Mouse (Mus musculus) hindbrain, embryonic 12.5 days (tissue): ENCODE results near the gene Cstb. TPM values are rescaled to one million over a fixed set of nuclear protein-coding genes. Genes with fewer than 3 reads are reported as not detected.
"Not testable (repeated sequence)": the region's sequence is repeated elsewhere in the genome, so short reads cannot be mapped to it uniquely, and the experiment has no call there.

Source experiments
- ATAC-seq: fragments of 200-750 bp; cut with Nextera tagmentation; 2 replicates; pipeline ENCODE4 v1.8.0; 2017; ENCODE audit warnings: moderate TSS enrichment; ENCODE audit not compliant: low FRiP score
- H3K27ac ChIP-seq: fragments of 300-500 bp; sonication (generic); 2 replicates; pipeline ENCODE4 v1.5.1; 2016; ENCODE audit warnings: mild to moderate bottlenecking
- H3K27me3 ChIP-seq: fragments of 300-500 bp; sonication (generic); 2 replicates; pipeline ENCODE4 v1.6.1; 2016; ENCODE audit warnings: mild to moderate bottlenecking
- H3K36me3 ChIP-seq: fragments of 300-500 bp; sonication (generic); 2 replicates; pipeline ENCODE4 v1.6.1; 2016; ENCODE audit warnings: mild to moderate bottlenecking
- H3K4me1 ChIP-seq: fragments of 300-500 bp; sonication (generic); 2 replicates; pipeline ENCODE4 v1.6.1; 2016
- H3K4me2 ChIP-seq: fragments of 300-500 bp; sonication (generic); replicated peaks from 2 replicates; pipeline ENCODE4 v1.6.1; 2016; ENCODE audit warnings: mild to moderate bottlenecking
- H3K4me3 ChIP-seq: fragments of 300-500 bp; sonication (generic); 2 replicates; pipeline ENCODE4 v1.5.1; 2016; ENCODE audit warnings: mild to moderate bottlenecking
- H3K9ac ChIP-seq: fragments of 300-500 bp; sonication (generic); 2 replicates; pipeline ENCODE4 v1.6.1; 2016; ENCODE audit warnings: mild to moderate bottlenecking, moderate library complexity
- H3K9me3 ChIP-seq: fragments of 300-500 bp; sonication (generic); replicated peaks from 2 replicates; pipeline ENCODE4 v1.6.1; 2016; ENCODE audit warnings: mild to moderate bottlenecking
- WGBS: fragments of 180-500 bp; shearing (Covaris S2); methylation state at CpG from one replicate; pipeline ENCODE4 v1.1.7; 2016; 5-methylcytosine and 5-hydroxymethylcytosine counted together
- polyA plus RNA-seq: library from polyadenylated mRNA; unstranded; fragments of >200 nt; fragmentation: Nextera tagmentation; extraction: Ambion mirVana; gene quantifications from 2 replicates; pipeline ENCODE4 v1.2.1, GENCODE M21; 2016

Gene Cstb
- polyA plus RNA-seq, 1 experiment from 2014 or later, result 138 TPM

DNA sequence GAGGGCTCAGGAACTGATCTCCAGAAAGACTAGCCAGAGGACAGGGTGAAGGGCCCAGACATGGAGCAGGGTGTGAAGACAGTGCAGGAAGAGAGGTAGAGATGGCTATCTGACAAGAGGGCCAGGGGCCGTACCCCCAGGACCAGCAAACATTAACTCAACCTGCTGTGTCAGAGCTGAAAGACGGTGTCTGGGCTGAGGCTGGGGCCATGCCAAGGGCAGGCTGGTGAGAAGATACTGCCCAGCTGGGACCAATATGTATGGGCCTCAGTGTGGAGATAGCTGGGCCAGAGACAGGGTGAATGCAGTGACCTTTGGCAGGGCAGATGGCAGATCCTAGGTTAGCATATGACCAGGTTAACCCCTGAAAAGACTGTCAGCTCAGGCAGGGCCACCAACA, 24.3 kb upstream of the Cstb start:
- WGBS, result 90% methylated on average over 2 of the region's 2 CpGs
- H3K9ac ChIP-seq, result no peak overlapping the region
- H3K9me3 ChIP-seq, result no peaks in the 10 kb centered on the region
- H3K36me3 ChIP-seq, result peaks cover 69% of the 10 kb centered on the region
- no peak overlapping the region for H3K27ac ChIP-seq
- peaks cover 19% of the 10 kb centered on the region for H3K4me1 ChIP-seq
- no peak overlapping the region for H3K4me3 ChIP-seq
- ATAC-seq, result no peak
- H3K4me2 ChIP-seq, result no peak overlapping the region
- no peaks in the 10 kb centered on the region for H3K27me3 ChIP-seq

DNA sequence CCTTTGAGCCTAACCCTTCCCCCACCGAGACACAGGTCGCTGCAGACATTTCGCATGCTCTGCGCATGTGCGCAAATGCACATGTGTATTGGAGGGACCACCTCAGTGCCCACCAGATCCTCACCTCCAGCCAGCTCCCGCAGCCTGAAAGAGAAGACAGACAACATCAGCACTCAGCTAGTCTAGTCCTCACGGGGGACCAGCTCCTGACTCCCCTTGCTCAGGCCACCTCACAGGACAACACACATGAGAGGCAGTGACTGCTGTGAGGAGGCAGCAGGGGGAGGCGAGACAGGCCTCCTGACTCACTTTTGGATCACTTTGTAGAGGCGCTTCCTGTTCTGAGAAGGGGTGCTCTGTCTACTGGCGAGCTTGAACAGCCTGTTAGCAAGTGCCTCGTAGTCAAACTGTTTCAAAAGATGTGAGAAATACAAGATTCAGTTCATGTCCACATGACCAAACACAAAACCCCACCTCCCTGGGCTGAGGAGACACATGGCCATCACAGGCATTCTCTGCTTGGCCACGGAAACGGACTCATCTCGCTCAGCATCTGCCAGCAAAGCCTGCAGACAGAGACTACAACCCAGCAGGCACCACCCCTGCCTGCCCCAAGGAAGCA, 23.1 kb upstream of the Cstb start:
- ATAC-seq, result no peak
- Histone ChIP-seq H3K27ac (no peak overlapping the region), H3K9ac (no peak overlapping the region), H3K4me3 (no peak overlapping the region), H3K36me3 (peaks cover 81% of the 10 kb centered on the region), H3K4me1 (peaks cover 13% of the 10 kb centered on the region), H3K9me3 (no peaks in the 10 kb centered on the region), H3K27me3 (no peaks in the 10 kb centered on the region), H3K4me2 (no peak overlapping the region)
- WGBS, result 92% methylated on average over 14 of the region's 14 CpGs

DNA sequence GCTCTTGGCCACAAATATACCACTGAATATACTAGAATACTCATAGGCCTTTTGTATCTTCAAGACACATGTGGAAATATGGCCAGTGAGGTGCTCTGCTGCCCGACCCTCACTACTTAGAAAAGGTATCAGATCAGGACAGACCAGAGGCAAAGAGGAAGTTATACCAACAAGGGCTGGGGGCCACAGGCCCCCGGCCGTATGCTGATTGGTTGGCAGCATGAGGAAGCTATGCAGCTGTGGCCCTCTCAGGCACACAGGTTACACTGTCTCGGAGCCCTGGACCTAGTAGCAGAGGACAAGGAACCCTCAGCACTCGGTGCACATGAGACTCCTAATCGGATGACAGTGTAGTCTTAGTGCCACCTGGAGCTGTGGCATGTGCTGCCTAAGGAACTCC, 19.3 kb upstream of the Cstb start:
- WGBS, result 91% methylated on average over 6 of the region's 6 CpGs

DNA sequence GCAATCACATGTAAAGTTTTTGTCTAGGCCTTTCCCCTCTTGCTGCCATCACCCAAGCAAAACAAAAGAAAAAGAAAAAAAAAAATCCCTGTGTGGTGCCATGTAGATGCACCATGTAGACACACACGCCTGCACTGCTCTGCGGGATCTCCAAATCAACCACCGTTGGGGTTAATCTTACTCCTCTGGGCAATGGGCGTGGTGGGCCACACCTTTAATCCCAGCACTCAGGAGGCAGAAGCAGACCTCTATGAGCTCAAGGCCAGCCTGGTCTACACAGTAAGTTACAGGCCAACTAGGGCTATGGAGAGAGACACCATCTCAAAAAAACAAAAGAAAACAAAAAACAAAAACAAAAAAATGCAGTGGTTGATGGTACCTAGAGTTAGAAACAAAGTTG, 18.3 kb upstream of the Cstb start:
- H3K27ac ChIP-seq, result no peak overlapping the region
- H3K27me3 ChIP-seq, result no peaks in the 10 kb centered on the region
- H3K9me3 ChIP-seq, result no peaks in the 10 kb centered on the region
- peaks cover 85% of the 10 kb centered on the region for H3K36me3 ChIP-seq
- H3K4me1 ChIP-seq, result peaks cover 10% of the 10 kb centered on the region
- WGBS, result 94% methylated on average over 4 of the region's 4 CpGs
- no peak for ATAC-seq
- no peak overlapping the region for H3K4me3 ChIP-seq
- H3K4me2 ChIP-seq, result no peak overlapping the region
- H3K9ac ChIP-seq, result no peak overlapping the region

More for the DNA sequence above, 19.3 kb upstream of the Cstb start:
- H3K4me1 ChIP-seq, result no peaks in the 10 kb centered on the region
- no peak for ATAC-seq
- H3K4me2 ChIP-seq, result no peak overlapping the region
- H3K9ac ChIP-seq, result no peak overlapping the region
- no peaks in the 10 kb centered on the region for H3K27me3 ChIP-seq
- H3K36me3 ChIP-seq, result peaks cover 95% of the 10 kb centered on the region
- no peaks in the 10 kb centered on the region for H3K9me3 ChIP-seq
- no peak overlapping the region for H3K4me3 ChIP-seq
- no peak overlapping the region for H3K27ac ChIP-seq

DNA sequence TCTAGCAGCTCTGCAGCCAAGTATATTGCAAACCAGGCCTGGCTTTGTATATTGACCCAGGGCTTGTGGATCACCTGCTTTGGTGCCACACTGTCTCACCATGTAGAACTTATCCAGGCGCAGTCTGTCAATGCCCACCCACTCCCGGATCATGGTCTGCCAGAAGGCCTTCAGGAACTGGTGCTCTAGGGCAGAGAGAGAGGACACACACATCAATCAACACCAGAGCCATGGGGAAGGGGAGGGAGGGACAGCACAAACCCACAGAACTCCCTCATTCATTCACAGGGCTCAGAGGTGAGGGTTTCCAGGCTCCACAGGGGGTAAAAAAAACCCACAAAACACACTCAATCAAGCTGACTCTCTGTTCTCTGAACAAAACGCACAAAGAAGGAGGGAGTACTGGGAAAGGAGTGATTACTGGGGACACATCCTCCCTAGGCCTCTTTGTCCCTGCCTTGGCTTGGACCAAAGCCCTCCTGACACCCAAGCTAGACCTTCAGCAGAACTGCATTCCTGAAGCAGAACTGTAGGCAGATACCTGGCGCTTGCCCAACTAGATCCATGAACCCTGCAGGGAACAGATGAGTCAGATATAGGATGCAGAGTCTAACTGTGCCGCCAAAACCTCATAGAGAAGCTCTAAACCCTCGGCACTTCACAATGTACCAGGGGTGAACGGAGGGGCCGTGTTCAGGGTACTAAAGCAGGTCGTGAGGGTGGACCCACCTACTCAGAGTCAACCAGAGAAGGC, 16.3 kb upstream of the Cstb start:
- Histone ChIP-seq H3K4me2 (no peak overlapping the region), H3K4me1 (peaks cover 10% of the 10 kb centered on the region), H3K4me3 (no peak overlapping the region), H3K27me3 (no peaks in the 10 kb centered on the region), H3K27ac (no peak overlapping the region), H3K36me3 (peaks cover 64% of the 10 kb centered on the region), H3K9me3 (no peaks in the 10 kb centered on the region), H3K9ac (no peak overlapping the region)
- ATAC-seq, result no peak
- 86% methylated on average over 9 of the region's 9 CpGs for WGBS

DNA sequence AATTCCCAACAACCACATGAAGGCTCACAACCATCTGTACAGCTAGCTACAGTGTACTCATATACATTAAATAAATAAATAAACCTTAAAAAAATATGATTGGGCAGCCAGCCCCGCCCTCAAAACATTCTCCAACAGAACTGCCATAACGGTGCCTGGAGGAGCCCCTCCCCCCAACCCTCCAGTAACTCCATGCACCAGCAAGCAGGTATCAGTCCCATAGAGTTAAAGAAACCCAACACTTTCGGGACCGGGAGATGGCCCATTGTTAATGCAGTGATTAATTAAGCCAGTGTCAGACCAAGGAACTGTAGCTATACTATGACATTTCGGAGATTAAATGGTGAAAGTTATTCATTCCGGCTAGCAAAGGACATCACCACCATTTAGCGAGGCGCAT, 13.6 kb upstream of the Cstb start:
- Histone ChIP-seq H3K27me3 (no peaks in the 10 kb centered on the region), H3K36me3 (peaks cover 41% of the 10 kb centered on the region), H3K4me3 (peak overlapping the region; percentile 95), H3K27ac (peak overlapping the region; percentile 88; the same call in 1 of the 2 replicates), H3K9me3 (no peaks in the 10 kb centered on the region), H3K9ac (peak overlapping the region; percentile 90), H3K4me2 (peak overlapping the region; percentile 83), H3K4me1 (peaks cover 10% of the 10 kb centered on the region)
- peak; percentile 3; the same call in 1 of the 2 replicates for ATAC-seq
- 21% methylated on average over 8 of the region's 8 CpGs for WGBS

DNA sequence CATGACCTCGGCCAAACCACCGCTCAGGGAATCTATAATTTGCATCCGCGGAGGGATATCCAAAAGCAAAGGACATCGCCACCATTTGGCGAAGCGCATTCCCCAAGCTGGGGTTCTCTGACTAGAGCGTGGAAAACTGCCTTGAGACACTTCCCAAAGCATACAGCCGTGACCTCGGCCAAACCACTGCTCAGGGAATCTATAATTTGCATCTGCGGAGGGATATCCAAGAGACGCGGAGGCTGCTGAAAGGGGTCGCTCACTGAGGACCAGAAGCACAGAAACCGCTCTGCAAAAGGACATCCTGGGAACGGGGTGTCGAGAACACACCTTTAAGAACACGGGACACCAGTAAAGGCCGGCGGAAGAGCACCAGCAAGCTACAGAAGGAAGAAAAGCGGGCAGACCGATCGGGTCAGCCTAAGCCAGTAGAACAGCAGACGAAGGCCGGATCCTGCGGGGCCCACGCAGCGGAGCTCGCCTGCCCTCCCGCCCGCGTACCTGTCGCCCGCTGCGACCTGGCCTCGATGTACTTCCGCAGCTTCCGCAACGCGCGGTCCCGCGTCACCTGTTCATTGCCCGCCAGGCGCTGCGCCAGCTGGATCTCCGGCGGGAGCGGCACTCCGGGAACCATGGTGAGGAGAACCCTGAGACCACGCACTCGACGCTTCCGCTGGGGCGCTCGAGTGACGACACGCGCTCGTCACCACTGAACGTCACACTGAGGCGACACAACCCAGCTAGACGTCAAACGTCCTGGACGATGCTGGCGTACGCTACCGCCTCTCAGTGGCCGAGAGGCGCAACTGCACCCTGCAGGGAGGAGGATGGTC, 12.9 kb upstream of the Cstb start, which contains the start of gene Rrp1:
Gene Rrp1 (minus strand): TSS at position 725 of the 833 bp plus-strand sequence.
- H3K36me3 ChIP-seq, result peaks cover 34% of the 10 kb centered on the region
- H3K9me3 ChIP-seq, result no peaks in the 10 kb centered on the region
- under 1% methylated on average over 70 of the region's 70 CpGs for WGBS
- ATAC-seq, result peak; percentile 91
- peak within 1 kb of the TSS; percentile 95 for H3K4me3 ChIP-seq
- peak within 1 kb of the TSS; percentile 83 for H3K4me2 ChIP-seq
- peaks cover 10% of the 10 kb centered on the region for H3K4me1 ChIP-seq
- H3K27me3 ChIP-seq, result no peaks in the 10 kb centered on the region
- peak within 1 kb of the TSS; percentile 88 for H3K27ac ChIP-seq
- H3K9ac ChIP-seq, result peak within 1 kb of the TSS; percentile 90

DNA sequence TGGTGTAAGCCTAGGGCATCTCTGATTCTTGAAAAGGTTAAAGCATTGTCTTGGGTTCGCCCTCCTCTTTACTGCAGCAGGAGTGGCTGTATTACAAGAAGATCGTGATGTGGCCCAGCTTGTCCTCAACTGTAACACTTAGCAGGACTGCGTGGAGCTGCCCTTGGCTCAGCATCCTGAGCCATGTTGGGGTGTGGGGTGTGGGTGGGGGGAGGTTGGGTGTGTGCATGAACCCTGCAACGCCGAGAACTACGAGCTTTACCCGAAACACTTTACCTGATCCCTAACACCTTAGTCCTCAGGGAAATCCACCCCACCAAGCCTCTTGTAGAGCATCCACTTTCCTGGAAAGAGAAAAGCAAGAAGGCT, 12.3 kb upstream of the Cstb start:
- H3K36me3 ChIP-seq, result peaks cover 28% of the 10 kb centered on the region
- 46% methylated on average over 7 of the region's 7 CpGs for whole genome bisulfite sequencing
- peak overlapping the region; percentile 83 for H3K4me2 ChIP-seq
- 0 out of 2 replicates have a peak overlapping the region, but pooled peaks have one; percentile 30 for H3K27ac ChIP-seq
- H3K4me1 ChIP-seq, result peaks cover 10% of the 10 kb centered on the region
- H3K27me3 ChIP-seq, result no peaks in the 10 kb centered on the region
- peak overlapping the region; percentile 95 for H3K4me3 ChIP-seq
- no peak for ATAC-seq
- H3K9me3 ChIP-seq, result no peaks in the 10 kb centered on the region
- H3K9ac ChIP-seq, result peak overlapping the region; percentile 90

DNA sequence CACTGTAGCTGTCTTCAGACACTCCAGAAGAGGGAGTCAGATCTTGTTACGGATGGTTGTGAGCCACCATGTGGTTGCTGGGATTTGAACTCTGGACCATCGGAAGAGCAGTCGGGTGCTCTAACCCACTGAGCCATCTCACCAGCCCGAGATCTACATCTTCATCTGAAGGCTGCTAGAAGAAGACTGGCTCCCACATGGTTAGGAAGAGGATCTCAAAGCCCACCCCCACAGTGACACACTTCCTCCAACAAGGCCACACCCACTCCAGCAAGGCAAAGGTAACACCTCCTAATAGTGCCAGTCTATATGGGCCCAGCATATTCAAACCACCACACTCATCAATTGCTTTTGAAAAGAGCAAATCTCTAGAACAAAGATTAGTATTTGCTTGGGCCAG, 10.5 kb upstream of the Cstb start:
- ATAC-seq, H3K9me3 ChIP-seq, H3K27me3 ChIP-seq, H3K4me1 ChIP-seq, H3K4me3 ChIP-seq, H3K27ac ChIP-seq, H3K9ac ChIP-seq, H3K4me2 ChIP-seq: not testable (repeated sequence)
- H3K36me3 ChIP-seq, result peaks cover 10% of the 10 kb centered on the region
- 87% methylated on average over 3 of the region's 4 CpGs for WGBS

DNA sequence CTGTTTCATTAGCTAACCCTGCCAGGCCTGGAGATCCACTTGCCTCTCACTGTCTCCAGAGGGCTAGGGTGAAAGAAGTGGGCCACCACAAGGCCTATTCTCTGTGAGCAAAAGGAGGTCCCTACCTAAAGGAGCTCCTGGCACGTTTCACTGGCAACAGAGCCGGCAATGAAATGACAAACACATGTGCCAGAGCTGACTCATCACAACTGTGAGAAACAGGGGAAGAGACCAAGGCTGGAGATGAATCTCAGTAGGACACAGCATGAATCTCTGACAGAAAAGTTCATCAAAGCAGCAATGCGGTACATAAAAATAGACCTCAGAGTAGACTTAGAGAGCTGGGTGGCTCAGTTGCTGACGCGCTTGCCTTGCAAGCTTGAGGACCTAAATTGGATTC, 7.6 kb upstream of the Cstb start:
- H3K36me3 ChIP-seq, result no peaks in the 10 kb centered on the region
- no peaks in the 10 kb centered on the region for H3K9me3 ChIP-seq
- H3K4me3 ChIP-seq, result no peak overlapping the region
- no peak overlapping the region for H3K9ac ChIP-seq
- H3K27me3 ChIP-seq, result no peaks in the 10 kb centered on the region
- no peaks in the 10 kb centered on the region for H3K4me1 ChIP-seq
- no peak overlapping the region for H3K27ac ChIP-seq
- H3K4me2 ChIP-seq, result no peak overlapping the region
- no peak for ATAC-seq
- 46% methylated on average over 5 of the region's 5 CpGs for WGBS

DNA sequence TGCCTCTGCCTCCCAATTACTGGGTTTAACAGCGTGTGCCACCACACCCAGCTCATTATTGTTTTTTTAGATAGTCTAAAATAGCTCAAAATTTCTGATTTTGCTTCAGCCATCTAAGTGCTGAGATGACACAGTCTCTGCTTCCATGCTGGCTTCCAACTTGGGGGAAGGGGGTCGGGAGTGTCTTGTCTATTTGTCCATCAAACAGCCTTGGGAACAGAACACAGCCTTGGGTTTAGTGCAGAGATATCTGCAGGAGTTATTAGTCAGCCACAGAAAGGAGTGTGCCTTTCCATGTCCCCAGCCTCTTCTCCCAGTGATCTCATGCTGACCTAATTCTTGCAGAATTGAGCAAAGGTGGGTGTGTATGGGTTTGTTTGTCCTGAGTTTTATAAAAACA, 6.7 kb upstream of the Cstb start:
- no peak for ATAC-seq
- no peak overlapping the region for H3K4me2 ChIP-seq
- no peaks in the 10 kb centered on the region for H3K4me1 ChIP-seq
- no peaks in the 10 kb centered on the region for H3K27me3 ChIP-seq
- 91% methylated on average over 2 of the region's 2 CpGs for WGBS
- H3K4me3 ChIP-seq, result no peak overlapping the region
- no peak overlapping the region for H3K9ac ChIP-seq
- H3K27ac ChIP-seq, result no peak overlapping the region
- H3K9me3 ChIP-seq, result no peaks in the 10 kb centered on the region
- no peaks in the 10 kb centered on the region for H3K36me3 ChIP-seq

DNA sequence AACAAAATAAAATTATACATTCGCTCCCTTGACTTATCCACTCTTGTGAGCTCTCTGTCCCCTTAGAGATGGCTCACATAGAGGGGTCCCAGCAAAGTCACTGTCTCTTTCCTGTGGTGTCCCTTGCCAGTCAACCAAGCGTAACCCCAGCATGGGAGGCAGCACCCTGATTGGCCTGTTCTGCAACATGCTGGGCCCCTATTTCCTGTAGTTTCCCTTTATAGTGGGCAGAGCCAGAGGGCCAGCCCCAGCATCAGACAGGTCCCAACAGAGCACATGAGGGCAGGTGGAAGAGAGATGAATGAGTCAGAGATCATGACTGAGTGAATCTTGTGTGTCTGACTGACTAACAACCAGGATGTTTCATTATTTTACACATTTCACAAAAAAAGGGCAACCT, 4.5 kb upstream of the Cstb start:
- Histone ChIP-seq H3K27me3 (no peaks in the 10 kb centered on the region), H3K9ac (no peak overlapping the region), H3K4me3 (no peak overlapping the region), H3K4me1 (peaks cover 8% of the 10 kb centered on the region; the same call in 1 of the 2 replicates), H3K4me2 (no peak overlapping the region), H3K9me3 (no peaks in the 10 kb centered on the region), H3K36me3 (no peaks in the 10 kb centered on the region), H3K27ac (no peak overlapping the region)
- no peak for ATAC-seq
- 85% methylated on average over 2 of the region's 2 CpGs for WGBS
